Mouse (Mus musculus) activated CD4-positive, CD25-positive, alpha-beta regulatory T cell, adult 9 weeks (primary cell): ENCODE data around the gene Ippk. TPM values are rescaled to one million over a fixed set of nuclear protein-coding genes. Genes with fewer than 3 reads are reported as not detected.

Source experiments
- polyA plus RNA-seq: library from polyadenylated mRNA; unstranded; fragments of 100-300 nt; shearing (Covaris generic); gene quantifications from one replicate; pipeline ENCODE4 v1.2.1, GENCODE M21; 2017

The Ippk gene
- polyA plus RNA-seq, result 14.2 TPM

DNA sequence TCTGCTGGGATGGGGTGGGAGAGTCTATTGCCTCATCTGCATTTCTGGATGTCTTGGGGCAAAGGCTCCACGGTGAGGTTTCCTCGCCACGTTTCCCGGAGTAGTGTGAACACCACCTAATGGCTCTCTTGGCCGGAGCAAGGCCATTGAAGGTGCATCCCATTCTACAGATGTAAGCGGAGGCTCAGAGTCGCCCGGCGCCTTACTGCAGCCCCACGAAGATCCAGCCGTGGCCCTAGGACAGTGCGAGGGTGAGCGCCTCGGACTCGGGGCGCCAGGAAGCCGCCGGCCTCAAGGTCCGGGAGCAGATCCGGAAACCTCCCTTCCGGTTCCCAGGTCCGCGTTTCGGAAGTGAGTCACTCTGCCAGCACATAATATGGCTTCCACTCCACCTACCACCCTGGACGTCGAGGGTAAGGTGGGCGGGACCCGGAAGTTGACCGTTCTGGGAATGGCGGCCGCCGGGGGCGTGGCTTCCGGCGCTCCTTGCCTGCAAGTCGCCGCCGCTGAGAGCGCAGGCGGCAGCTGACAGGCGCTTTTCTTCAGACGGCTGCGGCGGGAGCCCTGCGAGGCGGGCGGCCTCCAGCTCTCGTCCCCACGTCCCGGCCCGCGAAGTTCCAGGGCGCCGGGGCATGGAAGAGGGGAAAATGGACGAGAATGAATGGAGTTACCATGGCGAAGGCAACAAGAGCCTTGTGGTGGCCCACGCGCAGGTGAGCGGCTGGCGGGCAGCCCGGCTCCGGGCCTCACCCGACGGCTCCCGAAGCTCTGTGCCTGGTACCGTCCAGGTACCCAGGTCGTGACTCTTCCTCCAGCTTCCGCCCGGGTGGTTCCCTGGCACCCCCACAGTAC lies at the start of gene Ippk:
Ippk (plus strand) TSS at position 496 of the 852 bp plus-strand sequence.

DNA sequence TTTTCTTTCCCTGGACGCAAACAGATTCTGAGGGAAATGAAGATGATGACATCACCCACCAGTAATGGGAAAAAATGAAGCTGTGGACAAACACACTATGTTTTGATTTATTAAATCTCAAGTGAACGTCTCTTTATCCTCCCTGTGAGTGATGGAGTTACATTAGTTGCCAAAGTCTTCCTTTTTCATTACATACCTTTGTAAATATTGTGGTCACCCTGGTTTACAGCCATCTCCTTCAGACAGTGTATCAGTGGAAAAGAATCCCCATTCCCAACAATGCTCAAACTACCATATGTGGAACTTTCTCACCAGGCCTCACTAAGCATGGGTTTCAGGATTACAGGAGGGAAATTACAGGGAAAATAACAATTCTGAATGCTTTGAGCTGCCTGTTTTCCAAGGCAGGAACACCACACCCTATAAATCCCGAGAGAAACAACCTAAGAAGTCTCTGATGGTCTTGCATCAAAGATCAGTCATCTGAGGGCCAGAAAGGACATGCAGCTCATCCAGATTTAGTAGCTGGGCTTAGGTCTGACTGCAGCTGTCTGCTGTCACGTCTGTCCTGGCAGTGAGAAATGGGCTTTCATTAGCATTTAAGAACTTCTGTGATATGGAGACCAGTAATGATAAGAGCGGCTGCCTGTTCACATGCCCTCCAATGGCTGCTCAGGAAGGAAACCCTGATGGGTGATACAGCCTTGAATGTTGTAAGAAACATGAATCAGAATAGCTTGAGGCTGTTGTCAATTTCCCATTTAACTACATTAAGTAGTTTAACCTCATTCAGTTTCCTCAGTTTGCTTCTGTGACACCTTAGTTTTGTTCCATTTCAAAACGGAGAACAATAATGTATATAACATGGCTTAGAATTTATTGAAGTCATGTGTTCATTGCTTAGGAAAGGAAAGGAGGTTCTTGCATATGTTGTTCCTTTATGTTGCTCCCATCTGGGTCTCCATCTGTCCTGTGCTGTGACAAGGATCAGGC lies 71.6 kb downstream of the Ippk start, which contains the start of gene Tes3-ps:
Tes3-ps (plus strand) TSS at position 943 of the 993 bp plus-strand sequence.

DNA sequence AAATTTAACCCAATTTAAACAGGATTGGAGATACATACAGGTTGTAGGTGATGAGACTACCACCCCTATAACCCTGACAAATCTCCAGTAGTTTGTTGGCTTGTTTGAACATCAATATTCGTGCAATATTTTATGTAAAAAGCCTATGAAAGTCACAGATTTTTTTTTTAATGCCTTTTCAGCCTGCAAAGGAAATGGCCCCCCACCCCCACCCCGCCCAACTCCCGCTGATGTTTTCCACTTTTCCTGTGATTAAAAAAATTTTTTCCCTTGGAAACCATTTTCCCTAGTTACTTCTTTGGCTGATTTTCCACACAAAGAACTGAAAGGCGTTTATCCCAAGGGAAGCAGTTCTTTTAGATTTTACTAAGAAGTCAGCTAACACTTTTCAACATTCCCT lies 83.5 kb downstream of the Ippk start, which contains the start of gene Ecm2:
Ecm2 (plus strand) TSS at position 301 of the 400 bp plus-strand sequence.

Other genes with a start within 250 kb of the Ippk start
- 29.3 TPM for gene Ninj1, start 233.8 kb upstream of the Ippk start, polyA plus RNA-seq
- 44.4 TPM for gene Card19, start 205.2 kb upstream of the Ippk start, polyA plus RNA-seq
- 44.8 TPM for gene Susd3, start 172.5 kb upstream of the Ippk start, polyA plus RNA-seq
- gene Fgd3, start 100.9 kb upstream of the Ippk start, polyA plus RNA-seq, result 22.3 TPM
- gene Bicd2, start 79.7 kb upstream of the Ippk start, polyA plus RNA-seq, result 13.6 TPM
- gene Tes3-ps, start 72.1 kb downstream of the Ippk start, polyA plus RNA-seq, result 4.5 TPM
- gene Ecm2, start 83.6 kb downstream of the Ippk start, polyA plus RNA-seq, result 0.31 TPM
- gene Aspn, start 123.2 kb downstream of the Ippk start, polyA plus RNA-seq, result not detected
- 0.17 TPM for gene Omd, start 161.2 kb downstream of the Ippk start, polyA plus RNA-seq
- gene Ogn, start 186.8 kb downstream of the Ippk start, polyA plus RNA-seq, result 0.17 TPM
- 3.1 TPM for gene Cenpp, start 231.5 kb downstream of the Ippk start, polyA plus RNA-seq
- gene Nol8, start 231.8 kb downstream of the Ippk start, polyA plus RNA-seq, result 52.5 TPM